Mouse (Mus musculus) kidney, adult 2 months (tissue): ENCODE measurements around the gene Gcsam. TPM values are rescaled to one million over a fixed set of nuclear protein-coding genes. Genes with fewer than 3 reads are reported as not detected.
A peak's percentile ranks its signal among the peaks of the same experiment; 100 is the strongest.

Experiments
- DNase-seq: peaks from one replicate; pipeline ENCODE4 v3.0.0; 2021
- H3K27ac ChIP-seq: fragments of 200-500 bp; 2 replicates; pipeline ENCODE4 v1.5.1; 2012; ENCODE audit warnings: low read depth, low read length, control low read depth, inconsistent platforms; ENCODE audit not compliant: insufficient read depth
- H3K27me3 ChIP-seq: fragments of 200-500 bp; replicated peaks from 2 replicates; pipeline ENCODE4 v1.6.1; 2012; ENCODE audit warnings: mild to moderate bottlenecking, moderate library complexity, low read length, inconsistent platforms; ENCODE audit not compliant: control insufficient read depth, insufficient read depth
- H3K36me3 ChIP-seq: fragments of 200-500 bp; 2 replicates; pipeline ENCODE4 v1.6.1; 2012; ENCODE audit warnings: mild to moderate bottlenecking, moderate library complexity, low read length, inconsistent platforms; ENCODE audit not compliant: control insufficient read depth, insufficient read depth
- H3K4me1 ChIP-seq: fragments of 200-500 bp; 2 replicates; pipeline ENCODE4 v1.6.1; 2011; ENCODE audit warnings: low read length; ENCODE audit not compliant: control insufficient read depth, insufficient read depth
- H3K4me3 ChIP-seq: fragments of 200-500 bp; 2 replicates; pipeline ENCODE4 v1.5.1; 2011; ENCODE audit warnings: mild to moderate bottlenecking, low read depth, low read length, control low read depth; ENCODE audit not compliant: insufficient read depth
- CTCF ChIP-seq: fragments of 200-500 bp; conservative IDR thresholded peaks from 2 replicates; pipeline ENCODE4 v1.5.1; 2011; ENCODE audit warnings: low read depth, mild to moderate bottlenecking, control low read depth, low read length, moderate library complexity, mixed read lengths; ENCODE audit not compliant: insufficient read depth, insufficient read length
- POLR2A ChIP-seq: fragments of 200-500 bp; IDR thresholded peaks from one replicate; pipeline ENCODE4 v1.6.1; 2011; ENCODE audit warnings: low read depth, low read length, control low read depth
- WGBS: fragments of 180-500 bp; shearing (Covaris S2); methylation state at CpG from one replicate; pipeline ENCODE4 v1.1.7; 2018; 5-methylcytosine and 5-hydroxymethylcytosine counted together
- polyA plus RNA-seq: library from polyadenylated mRNA; depleted of rRNA; stranded (reverse); fragments of >200 nt; gene quantifications from 2 replicates; pipeline ENCODE4 v1.2.3, GENCODE M21; 2012

Gene Gcsam
- polyA plus RNA-seq, 1 experiment: 0.44 TPM

GRCm38 (mm10) chr16:45625342-45625741 lies 15.2 kb downstream of the Gcsam start:
- WGBS: 92% methylated on average over 2 of the region's 2 CpGs
- H3K4me3 ChIP-seq: no peak overlapping the region
- TF ChIP-seq POLR2A: no peak
- no peak for TF ChIP-seq CTCF
- DNase-seq: no peak
- no peaks in the 10 kb centered on the region for H3K4me1 ChIP-seq
- H3K36me3 ChIP-seq: no peaks in the 10 kb centered on the region
- no peaks in the 10 kb centered on the region for H3K27me3 ChIP-seq
- no peak overlapping the region for H3K27ac ChIP-seq

GRCm38 (mm10) chr16:45629497-45630105 lies 19.4 kb downstream of the Gcsam start:
- H3K27me3 ChIP-seq: no peaks in the 10 kb centered on the region
- TF ChIP-seq CTCF (no peak), POLR2A (no peak)
- 73% methylated on average over 8 of the region's 8 CpGs for WGBS

GRCm38 (mm10) chr16:45630347-45630960 lies 20.3 kb downstream of the Gcsam start:
- H3K36me3 ChIP-seq: no peaks in the 10 kb centered on the region
- TF ChIP-seq POLR2A (no peak), CTCF (peak; percentile 83)
- no peaks in the 10 kb centered on the region for H3K4me1 ChIP-seq
- no peak overlapping the region for H3K4me3 ChIP-seq
- no peaks in the 10 kb centered on the region for H3K27me3 ChIP-seq
- 51% methylated on average over 5 of the region's 5 CpGs for WGBS
- peak; percentile 71 for DNase-seq
- H3K27ac ChIP-seq: no peak overlapping the region

More at GRCm38 (mm10) chr16:45629497-45630105, 19.4 kb downstream of the Gcsam start:
- Histone ChIP-seq H3K4me3 (no peak overlapping the region), H3K27ac (no peak overlapping the region), H3K36me3 (no peaks in the 10 kb centered on the region), H3K4me1 (no peaks in the 10 kb centered on the region)
- no peak for DNase-seq

GRCm38 (mm10) chr16:45632420-45632819 lies 22.2 kb downstream of the Gcsam start:
- no peaks in the 10 kb centered on the region for H3K36me3 ChIP-seq
- 43% methylated on average over 4 of the region's 4 CpGs for WGBS
- H3K27ac ChIP-seq: no peak overlapping the region
- TF ChIP-seq POLR2A (no peak), CTCF (no peak)
- H3K27me3 ChIP-seq: no peaks in the 10 kb centered on the region
- no peak overlapping the region for H3K4me3 ChIP-seq
- no peak for DNase-seq
- no peaks in the 10 kb centered on the region for H3K4me1 ChIP-seq

- no peak for DNase-seq
- Histone ChIP-seq H3K4me1 (no peaks in the 10 kb centered on the region), H3K27me3 (no peaks in the 10 kb centered on the region), H3K4me3 (no peak overlapping the region), H3K27ac (no peak overlapping the region), H3K36me3 (no peaks in the 10 kb centered on the region)
- TF ChIP-seq CTCF: no peak
- no peak for TF ChIP-seq POLR2A
- 81% methylated on average over 2 of the region's 2 CpGs for WGBS
Observed at GRCm38 (mm10) chr16:45635826-45636225, 25.6 kb downstream of the Gcsam start.

- TF ChIP-seq POLR2A: no peak
- no peak for TF ChIP-seq CTCF
- Histone ChIP-seq H3K4me3 (no peak overlapping the region), H3K4me1 (no peaks in the 10 kb centered on the region), H3K27me3 (no peaks in the 10 kb centered on the region), H3K27ac (no peak overlapping the region), H3K36me3 (no peaks in the 10 kb centered on the region)
- WGBS: 78% methylated on average over 10 of the region's 10 CpGs
- DNase-seq: no peak
Observed at GRCm38 (mm10) chr16:45640070-45640762, 30.0 kb downstream of the Gcsam start.

- DNase-seq: no peak
- no peaks in the 10 kb centered on the region for H3K4me1 ChIP-seq
- H3K27me3 ChIP-seq: no peaks in the 10 kb centered on the region
- H3K4me3 ChIP-seq: no peak overlapping the region
- H3K27ac ChIP-seq: no peak overlapping the region
- no peak for TF ChIP-seq CTCF
- TF ChIP-seq POLR2A: no peak
- H3K36me3 ChIP-seq: no peaks in the 10 kb centered on the region
- WGBS: 66% methylated on average over 3 of the region's 3 CpGs
Observed at GRCm38 (mm10) chr16:45641301-45641700, 31.1 kb downstream of the Gcsam start.
